Mouse (Mus musculus): ENCODE data around the gene Nmt2.
A peak's percentile ranks its signal among the peaks of the same experiment; 100 is the strongest.

The Nmt2 gene

DNA sequence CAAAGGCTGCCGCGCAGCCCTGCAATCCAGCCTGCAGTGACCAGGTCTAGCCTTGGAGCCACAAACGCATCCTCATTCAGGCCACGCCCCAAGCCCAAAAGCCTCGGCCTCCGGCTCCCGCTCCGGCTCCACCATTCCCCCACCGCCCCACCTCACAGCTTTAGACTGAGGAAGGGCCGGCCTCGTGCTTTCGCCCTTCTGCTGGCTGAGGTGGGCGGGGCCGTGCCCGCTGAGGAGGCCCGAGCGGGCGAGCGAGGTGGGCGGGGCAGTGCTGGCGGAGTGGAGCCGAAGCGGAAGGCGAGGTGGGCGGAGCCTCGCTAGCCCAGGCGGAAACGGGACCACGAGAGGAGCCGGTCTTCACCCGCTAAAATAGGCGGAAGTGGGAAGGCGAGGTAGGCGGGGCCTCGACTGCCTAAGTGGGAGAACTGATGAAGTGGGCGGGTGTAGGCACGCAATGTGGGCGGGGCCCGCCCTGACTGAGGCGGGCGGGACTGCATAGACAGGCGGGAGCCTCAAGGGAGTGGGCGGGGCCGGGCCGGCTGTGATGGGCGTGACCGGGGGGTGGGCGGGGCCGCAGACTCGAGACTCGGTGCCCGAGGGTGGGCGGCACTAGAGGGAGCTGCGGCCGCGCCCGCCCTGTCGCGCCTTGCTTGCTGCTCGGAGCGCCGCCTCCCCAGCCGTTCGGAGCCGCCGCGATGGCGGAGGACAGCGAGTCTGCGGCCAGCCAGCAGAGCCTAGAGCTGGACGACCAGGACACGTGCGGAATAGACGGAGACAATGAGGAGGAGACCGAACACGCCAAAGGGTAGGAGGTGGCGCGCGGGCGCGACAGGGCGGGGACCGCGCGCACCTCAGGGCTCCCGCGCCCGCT lies at the start of gene Nmt2:
TSS of gene Nmt2 (plus strand) at position 611 of the 871 bp plus-strand sequence.
- DNase-seq (ENCODE audit: low spot score in 2 of 2) = peak; percentile 96 to 99

- no peak for DNase-seq (ENCODE audit: low spot score in 2 of 2)
Measured at GRCm38 (mm10) chr2:3239255-3239654, 44.8 kb upstream of the Nmt2 start.

- DNase-seq (ENCODE audit: low spot score in 2 of 2) = no peak
Measured at GRCm38 (mm10) chr2:3244251-3244650, 39.8 kb upstream of the Nmt2 start.

DNA sequence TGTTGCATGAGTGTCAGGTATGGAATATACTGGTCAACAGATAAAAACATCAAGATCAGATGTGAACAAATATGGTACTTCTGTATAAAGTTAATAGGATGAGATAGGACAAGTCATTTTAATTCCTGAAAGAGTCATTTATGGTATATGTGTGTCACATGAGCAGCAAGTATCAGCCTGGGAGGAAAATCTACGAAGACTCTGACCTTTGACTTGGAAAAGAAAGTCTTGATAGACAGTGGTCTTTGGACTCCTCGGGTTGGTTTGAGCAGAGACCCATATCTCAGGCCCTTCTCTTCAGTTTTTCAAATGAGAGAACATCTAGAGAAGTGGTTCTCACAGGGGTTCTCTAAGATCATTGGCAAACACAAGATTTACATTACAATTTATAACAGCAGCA lies 32.7 kb upstream of the Nmt2 start:
- no peak for DNase-seq (ENCODE audit: low spot score in 2 of 2)

DNA sequence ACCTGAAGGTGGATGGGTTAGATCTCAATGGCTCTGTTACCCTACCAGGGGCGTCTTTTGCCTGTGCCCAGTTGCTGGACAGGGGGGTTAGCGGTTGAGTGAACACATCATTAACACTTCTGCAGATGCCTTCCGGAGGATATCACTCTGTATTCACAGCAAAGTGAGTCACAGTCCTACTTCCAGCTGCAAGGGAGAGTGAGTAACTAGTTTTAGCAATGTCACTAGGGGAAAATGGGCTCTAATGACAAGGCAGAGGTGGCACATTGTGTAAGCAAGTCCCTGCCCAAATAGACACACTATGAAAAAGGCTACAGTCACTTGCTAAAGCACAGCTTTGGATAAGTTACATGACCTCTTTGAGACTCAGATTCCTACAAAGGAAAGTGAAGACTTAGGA lies 17.5 kb upstream of the Nmt2 start:
- DNase-seq (ENCODE audit: low spot score in 2 of 2) = no peak

- no peak for DNase-seq (ENCODE audit: low spot score in 2 of 2)
Measured at GRCm38 (mm10) chr2:3267879-3268278, 16.1 kb upstream of the Nmt2 start.

- DNase-seq (ENCODE audit: low spot score in 2 of 2) = no peak
Measured at GRCm38 (mm10) chr2:3273349-3273748, 10.7 kb upstream of the Nmt2 start.

DNA sequence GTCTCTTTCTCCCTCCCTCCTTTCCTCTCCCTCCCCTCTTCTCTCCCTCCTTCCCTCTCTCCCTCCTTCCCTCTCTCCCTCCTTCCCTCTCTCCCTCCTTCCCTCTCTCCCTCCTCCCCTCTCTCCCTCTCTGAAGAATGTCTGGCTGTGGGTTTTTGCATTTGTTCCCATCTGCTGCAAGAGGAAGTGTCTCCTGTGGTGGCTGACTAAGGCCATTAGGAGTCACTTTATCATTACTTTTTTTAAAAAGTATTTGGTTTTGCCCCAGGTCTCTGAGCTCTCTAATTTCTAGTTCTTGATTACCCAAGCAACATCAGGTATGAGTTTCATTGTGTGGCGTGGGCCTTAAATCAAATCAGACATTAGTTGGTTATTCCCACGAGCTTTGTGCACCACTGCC lies 7.9 kb upstream of the Nmt2 start:
- no peak for DNase-seq (ENCODE audit: low spot score in 2 of 2)

GRCm38 (mm10) chr2:3277502-3277901 lies 6.5 kb upstream of the Nmt2 start:
- no peak for DNase-seq (ENCODE audit: low spot score in 2 of 2)

DNA sequence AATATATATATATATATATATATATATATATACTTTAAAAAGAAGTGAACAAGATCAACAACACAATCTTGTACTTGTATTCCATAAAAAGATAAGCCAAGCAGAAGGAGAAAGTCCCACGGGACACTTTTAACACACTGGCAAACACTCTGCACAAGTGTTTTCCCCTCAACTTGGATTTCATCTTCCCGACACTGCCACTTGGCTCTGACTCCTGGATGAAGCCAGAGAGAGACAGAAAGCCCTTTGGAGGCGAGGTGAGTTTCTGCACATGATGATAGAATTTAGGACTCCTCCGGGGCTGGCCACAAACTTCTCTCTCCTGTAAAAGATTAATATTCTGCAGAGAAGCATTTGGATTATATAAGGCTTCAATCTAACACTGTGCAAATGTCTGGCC lies 2.7 kb upstream of the Nmt2 start:
- no peak for DNase-seq (ENCODE audit: low spot score in 2 of 2)

DNA sequence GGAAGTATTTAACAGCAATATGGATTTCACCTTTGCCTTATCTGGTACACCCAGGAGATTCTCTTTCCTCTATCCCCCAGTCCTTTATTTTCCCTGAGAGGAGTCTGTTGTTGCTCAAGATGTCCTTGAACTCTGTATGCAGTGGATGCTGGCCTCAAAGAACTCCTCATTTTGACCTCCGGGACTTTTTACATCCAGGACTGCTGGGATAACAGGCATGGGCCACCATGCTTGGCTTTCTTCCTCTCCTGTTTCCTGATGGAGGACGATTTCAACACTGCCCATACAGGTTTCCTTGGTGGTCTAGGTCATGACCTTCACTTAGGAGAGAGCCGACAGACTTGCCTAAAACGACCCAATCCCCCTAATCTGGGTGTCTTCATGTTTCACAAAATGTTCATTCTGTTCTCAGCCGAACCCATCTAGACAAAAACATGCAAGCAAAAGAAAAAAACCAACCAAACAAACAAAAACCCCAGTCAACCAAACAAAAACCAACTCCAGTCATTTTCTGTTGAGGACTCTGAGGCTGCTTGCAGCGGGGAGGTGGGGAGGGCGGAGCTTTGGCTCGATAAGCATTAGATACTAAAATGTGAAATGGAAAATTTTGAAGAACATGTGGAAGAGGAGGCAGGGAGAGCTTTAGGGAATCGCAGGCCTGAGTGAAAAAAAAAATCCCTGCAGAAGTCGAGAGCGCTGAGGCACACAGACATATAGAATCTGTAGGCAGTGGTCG lies 978 bp upstream of the Nmt2 start:
- peak in 1 of 2 experiments; percentile 5 for DNase-seq (ENCODE audit: low spot score in 2 of 2)

- DNase-seq (ENCODE audit: low spot score in 2 of 2) = peak; percentile 28 to 67
Measured at GRCm38 (mm10) chr2:3284473-3285180, 615 bp downstream of the Nmt2 start.

DNA sequence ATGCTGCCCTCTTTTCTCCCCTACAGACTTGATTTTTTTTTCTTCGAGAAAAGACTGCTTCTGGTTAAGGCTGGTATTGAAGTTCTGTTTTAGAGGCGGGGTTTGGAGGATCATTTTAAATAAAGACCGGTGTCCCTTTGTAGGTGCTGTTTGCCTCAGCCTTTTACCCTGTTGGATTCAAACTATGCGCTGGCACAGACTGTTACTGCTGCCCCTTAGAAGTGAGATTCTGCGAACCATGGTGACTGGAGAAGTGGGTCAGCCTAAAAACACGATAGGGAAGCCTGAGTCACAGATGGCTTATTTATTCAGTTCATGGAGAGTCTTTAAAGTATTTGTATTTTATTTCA lies 1.1 kb downstream of the Nmt2 start:
- no peak for DNase-seq (ENCODE audit: low spot score in 2 of 2)

DNA sequence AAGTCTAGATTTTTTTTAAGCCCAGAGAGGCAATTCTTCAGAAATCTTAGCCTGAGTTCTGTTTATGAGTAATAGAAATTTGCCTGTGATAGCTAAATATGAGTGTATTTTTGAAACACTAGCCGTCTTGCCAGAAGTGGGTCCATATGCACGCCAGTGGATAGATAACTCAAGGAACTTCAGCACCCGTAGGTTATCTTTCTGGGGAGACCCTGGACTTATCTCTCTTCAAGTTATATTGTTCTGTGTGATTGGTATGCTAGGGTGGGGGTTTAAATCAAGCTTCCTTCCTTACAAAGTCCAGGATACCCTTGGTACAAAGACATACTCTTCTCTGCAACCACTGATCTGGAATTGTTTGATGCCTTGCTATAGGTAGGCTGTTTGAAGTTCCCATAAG lies 1.7 kb downstream of the Nmt2 start:
- DNase-seq (ENCODE audit: low spot score in 2 of 2) = no peak

GRCm38 (mm10) chr2:3286243-3286642 lies 2.2 kb downstream of the Nmt2 start:
- no peak for DNase-seq (ENCODE audit: low spot score in 2 of 2)

DNA sequence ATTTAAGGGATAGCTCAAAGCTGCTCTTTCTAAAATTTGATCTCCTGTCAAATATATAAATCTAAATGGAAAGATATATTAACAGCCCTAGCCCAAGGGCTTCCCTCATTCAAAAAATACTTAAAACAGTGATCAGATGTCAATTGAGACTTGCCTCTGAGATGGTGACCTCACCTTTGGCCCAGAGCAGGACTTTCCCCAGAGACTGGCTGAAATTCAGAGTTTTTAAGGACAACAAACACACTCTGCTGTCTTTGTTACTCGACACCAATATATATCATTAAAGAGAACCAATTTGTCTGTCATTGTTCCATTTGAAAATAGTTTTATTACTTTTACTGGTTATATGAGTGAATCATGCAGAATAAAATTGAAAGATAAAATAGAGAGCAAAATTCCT lies 5.6 kb downstream of the Nmt2 start:
- no peak for DNase-seq (ENCODE audit: low spot score in 2 of 2)

GRCm38 (mm10) chr2:3292170-3292569 lies 8.2 kb downstream of the Nmt2 start:
- no peak for DNase-seq (ENCODE audit: low spot score in 2 of 2)

- DNase-seq (ENCODE audit: low spot score in 2 of 2) = no peak
Measured at GRCm38 (mm10) chr2:3295826-3296225, 11.8 kb downstream of the Nmt2 start.

GRCm38 (mm10) chr2:3305426-3306025 lies 21.5 kb downstream of the Nmt2 start:
- DNase-seq (ENCODE audit: low spot score in 2 of 2) = no peak

DNA sequence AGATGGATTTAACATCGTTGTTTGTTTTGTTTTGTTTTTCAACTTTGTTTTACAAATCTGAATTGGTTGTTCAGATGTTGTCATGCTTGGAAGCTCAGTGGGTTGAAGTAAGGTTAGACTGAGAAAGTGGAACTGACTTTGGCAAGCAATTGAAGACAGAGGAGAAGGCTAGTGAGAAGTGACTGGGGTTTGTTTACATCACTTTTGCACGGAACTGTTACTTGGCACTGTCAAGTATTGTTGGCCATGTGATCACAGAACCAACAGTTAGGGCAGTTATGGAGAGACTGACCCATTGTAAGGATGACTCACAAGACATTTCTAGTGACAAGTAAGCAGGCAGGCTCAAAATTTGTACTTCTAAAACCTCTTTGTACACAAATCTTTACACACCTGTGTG lies 39.1 kb downstream of the Nmt2 start:
- no peak for DNase-seq (ENCODE audit: low spot score in 2 of 2)

DNA sequence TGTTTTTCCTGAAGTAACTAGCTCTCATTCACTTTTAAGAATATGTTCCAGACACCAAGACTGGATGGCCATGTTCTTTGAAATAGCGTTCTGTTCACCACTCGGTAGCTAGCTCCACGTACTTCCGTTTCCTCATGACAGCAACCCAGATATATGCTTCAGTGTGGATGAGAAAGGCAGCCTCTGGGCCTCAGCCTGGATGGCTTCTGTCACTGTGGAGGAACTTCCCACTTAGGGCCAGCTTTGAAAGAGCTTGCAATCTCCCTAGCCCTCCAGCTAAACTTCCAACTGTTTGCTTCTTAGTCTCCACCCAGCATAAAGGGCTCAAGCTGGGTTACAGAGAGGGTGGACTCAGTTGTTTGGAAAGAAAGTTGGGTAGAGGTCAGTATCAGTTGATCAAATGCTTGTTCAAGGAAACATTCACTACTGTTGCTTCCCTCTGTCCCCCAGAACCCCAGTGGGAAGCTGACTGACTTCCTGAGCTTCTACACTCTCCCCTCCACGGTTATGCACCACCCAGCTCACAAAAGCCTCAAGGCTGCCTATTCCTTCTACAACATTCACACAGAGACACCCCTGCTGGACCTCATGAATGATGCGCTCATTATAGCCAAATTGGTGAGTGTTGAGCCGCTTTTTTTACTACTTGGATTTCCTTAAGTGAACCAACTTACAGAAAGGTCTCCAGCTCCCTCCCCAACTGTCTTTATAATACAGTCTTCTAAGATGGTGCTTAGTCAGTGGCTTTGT lies 40.5 kb downstream of the Nmt2 start:
- no peak for DNase-seq (ENCODE audit: low spot score in 2 of 2)

Measured in cerebellum, postnatal 4 days (tissue).